Mouse (Mus musculus) cerebellum, adult 2 months (tissue): Measurements from ENCODE around the gene Hapln1.

ENCODE experiments used
- CTCF ChIP-seq: fragments of 200-500 bp; IDR thresholded peaks from 2 replicates; pipeline ENCODE4 v1.5.1; 2011; ENCODE audit warnings: low read depth, mild to moderate bottlenecking, control low read depth, low read length, moderate library complexity, borderline replicate concordance; ENCODE audit not compliant: insufficient read depth
- POLR2A ChIP-seq: fragments of 200-500 bp; IDR thresholded peaks from 2 replicates; pipeline ENCODE4 v1.6.1; 2011; ENCODE audit warnings: low read length, control low read depth, borderline replicate concordance; ENCODE audit not compliant: insufficient read depth

DNA sequence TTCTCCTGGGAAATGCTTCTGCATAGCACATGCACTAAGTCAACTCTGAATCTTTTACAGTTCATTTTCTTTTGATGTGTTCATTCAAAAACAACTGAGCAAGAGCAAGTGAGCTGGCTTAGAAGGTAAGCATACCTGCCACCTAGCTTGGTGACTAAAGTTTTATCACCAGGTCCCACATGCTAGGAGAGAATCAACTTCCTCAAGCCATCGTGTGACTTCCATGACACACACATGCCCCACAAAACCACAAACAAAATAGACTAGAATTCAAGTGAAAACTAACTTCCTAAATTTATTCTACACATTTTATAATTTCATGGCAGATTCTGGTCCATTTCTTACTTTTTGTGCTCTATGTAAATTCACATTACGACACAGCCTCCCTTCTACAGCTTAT lies 113.7 kb downstream of the Hapln1 start:
- TF ChIP-seq CTCF (no peak), POLR2A (no peak)
